Mouse (Mus musculus) thymus, postnatal 10 days (tissue): ENCODE measurements around the gene Stox2.
A peak's percentile ranks its signal among the peaks of the same experiment; 100 is the strongest.

Experiments
- DNase-seq, 2 experiments: peaks; one replicate each; pipeline ENCODE4 v3.0.0; 2021; ENCODE audit warnings: low spot score in 2 of 2

The Stox2 gene

GRCm38 (mm10) chr8:47409061-47409460 is 37.1 kb downstream of the Stox2 start:
- no peak for DNase-seq

- DNase-seq = no peak
Measured at GRCm38 (mm10) chr8:47404852-47405251, 41.3 kb downstream of the Stox2 start.

- DNase-seq = no peak
Measured at GRCm38 (mm10) chr8:47392927-47393326, 53.2 kb downstream of the Stox2 start.

- DNase-seq = no peak
Measured at GRCm38 (mm10) chr8:47392290-47392689, 53.9 kb downstream of the Stox2 start.

GRCm38 (mm10) chr8:47391844-47392243 is 54.3 kb downstream of the Stox2 start:
- DNase-seq = no peak

GRCm38 (mm10) chr8:47389430-47389829 is 56.7 kb downstream of the Stox2 start:
- DNase-seq = no peak

GRCm38 (mm10) chr8:47388171-47388570 is 58.0 kb downstream of the Stox2 start:
- DNase-seq = no peak

GRCm38 (mm10) chr8:47385810-47386209 is 60.4 kb downstream of the Stox2 start:
- DNase-seq = no peak

GRCm38 (mm10) chr8:47384151-47384550 is 62.0 kb downstream of the Stox2 start:
- no peak for DNase-seq

GRCm38 (mm10) chr8:47383632-47384031 is 62.5 kb downstream of the Stox2 start:
- no peak for DNase-seq

GRCm38 (mm10) chr8:47381216-47381615 is 64.9 kb downstream of the Stox2 start:
- DNase-seq = no peak

- no peak for DNase-seq
Measured at GRCm38 (mm10) chr8:47380725-47381124, 65.4 kb downstream of the Stox2 start.

GRCm38 (mm10) chr8:47380075-47380474 is 66.1 kb downstream of the Stox2 start:
- no peak for DNase-seq

- no peak for DNase-seq
Measured at GRCm38 (mm10) chr8:47376651-47377050, 69.5 kb downstream of the Stox2 start.

- DNase-seq = no peak
Measured at GRCm38 (mm10) chr8:47373757-47374156, 72.4 kb downstream of the Stox2 start.

- DNase-seq = no peak
Measured at GRCm38 (mm10) chr8:47371539-47371938, 74.6 kb downstream of the Stox2 start.

- DNase-seq = no peak
Measured at GRCm38 (mm10) chr8:47371081-47371480, 75.1 kb downstream of the Stox2 start.

GRCm38 (mm10) chr8:47370421-47371080 is 75.6 kb downstream of the Stox2 start:
- DNase-seq = peak; percentile 48 to 80

GRCm38 (mm10) chr8:47369949-47370348 is 76.2 kb downstream of the Stox2 start:
- DNase-seq = no peak

GRCm38 (mm10) chr8:47369044-47369769 is 77.0 kb downstream of the Stox2 start:
- no peak for DNase-seq

- no peak for DNase-seq
Measured at GRCm38 (mm10) chr8:47367029-47367428, 79.1 kb downstream of the Stox2 start.

- no peak for DNase-seq
Measured at GRCm38 (mm10) chr8:47363271-47363670, 82.9 kb downstream of the Stox2 start.

GRCm38 (mm10) chr8:47355340-47355906 is 90.7 kb downstream of the Stox2 start:
- no peak for DNase-seq
